Mouse (Mus musculus): ENCODE data around the gene Ypel2. TPM values are rescaled to one million over a fixed set of nuclear protein-coding genes. Genes with fewer than 3 reads are reported as not detected.

The Ypel2 gene
- total RNA-seq, 2 experiments from 2014 or later = 34.4 to 39.5 TPM

DNA sequence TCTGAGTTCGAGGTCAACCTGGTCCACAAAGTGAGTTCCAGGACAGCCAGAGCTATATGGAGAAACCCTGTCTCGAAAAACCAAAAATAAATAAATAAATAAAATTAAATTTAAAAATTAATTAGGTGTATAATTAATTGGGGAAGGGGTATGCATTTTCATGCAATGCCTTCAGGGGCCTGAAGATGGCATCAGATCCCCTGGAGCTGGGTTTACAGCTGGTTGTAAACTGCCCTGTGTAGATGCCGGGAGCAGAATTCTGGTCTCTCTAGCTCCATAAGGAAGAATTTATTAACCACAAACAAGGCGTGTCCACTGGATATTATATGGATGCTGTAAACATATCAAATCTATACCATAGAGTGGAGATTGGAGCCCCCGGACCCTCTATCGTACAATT, 87.2 kb downstream of the Ypel2 start:
- no peak for DNase-seq (ENCODE audit: low spot score in 2 of 2)

DNA sequence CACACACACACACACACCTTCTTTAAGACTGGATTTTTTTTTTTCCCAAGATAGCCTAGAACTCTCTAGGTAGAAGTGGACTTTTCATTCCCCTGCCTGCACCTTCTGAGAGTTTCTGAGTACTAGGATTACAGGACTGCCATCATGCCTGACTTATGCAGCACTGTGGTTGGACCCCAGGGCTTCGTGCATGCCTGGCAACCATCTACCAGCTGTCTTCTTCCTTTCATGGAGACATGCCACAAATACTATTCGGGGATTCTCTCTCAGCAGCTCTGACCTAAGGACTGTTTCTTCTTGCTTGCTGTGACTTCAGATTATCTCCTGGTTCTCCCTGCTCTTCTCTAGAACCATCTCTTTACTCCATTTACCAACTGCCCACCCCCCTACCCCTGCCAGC, 88.2 kb downstream of the Ypel2 start:
- DNase-seq (ENCODE audit: low spot score in 2 of 2) = no peak

DNA sequence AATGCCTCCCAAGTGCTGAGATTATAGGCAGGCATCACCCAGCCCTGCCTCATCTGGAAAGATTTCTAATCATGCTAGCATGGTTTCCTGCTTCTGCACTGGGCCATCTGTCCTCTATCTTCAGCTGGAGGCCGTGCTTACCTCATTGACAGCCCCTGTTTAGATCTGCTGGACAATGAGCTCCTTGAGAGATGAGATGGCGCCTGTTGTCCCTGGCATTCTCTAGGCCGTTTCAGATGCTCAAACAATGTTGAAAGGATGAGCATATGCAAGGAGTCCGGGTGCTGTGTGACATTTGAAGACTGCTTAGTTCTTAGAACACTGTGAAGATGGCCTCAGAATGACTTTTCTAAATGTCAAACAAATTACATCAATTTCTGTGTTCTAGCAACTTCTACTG, 88.8 kb downstream of the Ypel2 start:
- no peak for DNase-seq (ENCODE audit: low spot score in 2 of 2)

DNA sequence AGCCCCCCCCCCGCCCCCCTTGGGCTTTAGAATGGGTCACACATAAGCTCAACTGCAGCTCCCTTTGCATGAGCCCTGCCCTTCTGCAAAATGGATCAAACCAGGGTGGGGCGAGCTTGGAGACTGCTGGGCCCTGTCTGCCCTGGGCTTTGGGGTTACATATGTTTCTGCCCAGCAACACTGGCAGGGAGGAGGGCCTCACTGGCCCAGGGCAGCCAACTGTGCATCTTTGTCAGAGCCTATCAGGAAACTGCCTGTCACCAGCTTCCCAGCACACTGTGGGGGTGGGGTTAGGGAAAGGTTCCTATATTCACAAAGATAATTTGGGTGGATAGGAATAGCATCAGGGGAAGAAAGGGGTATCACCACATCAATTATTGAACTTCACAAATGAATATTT, 95.1 kb downstream of the Ypel2 start:
- no peak for DNase-seq (ENCODE audit: low spot score in 2 of 2)

DNA sequence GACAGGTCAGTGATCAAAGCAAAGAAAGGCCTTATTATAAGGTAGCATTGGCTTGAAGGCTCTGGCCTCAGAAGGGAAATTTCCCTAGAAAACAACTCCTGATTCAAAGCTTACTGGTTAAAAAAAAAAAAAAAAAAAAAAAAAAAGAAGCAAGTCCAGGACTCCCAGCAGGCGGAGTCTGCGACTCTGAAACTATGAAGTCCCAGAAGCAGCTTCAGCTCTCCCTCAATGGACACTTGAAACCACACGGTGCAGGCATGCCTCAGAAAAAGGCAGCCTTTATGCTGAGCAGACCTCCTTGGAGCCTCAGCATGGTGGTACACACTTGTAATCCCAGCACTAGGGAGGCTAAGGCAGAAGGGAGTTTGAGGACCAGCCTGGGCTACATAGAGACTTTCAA, 97.9 kb downstream of the Ypel2 start:
- DNase-seq (ENCODE audit: low spot score in 2 of 2) = no peak

DNA sequence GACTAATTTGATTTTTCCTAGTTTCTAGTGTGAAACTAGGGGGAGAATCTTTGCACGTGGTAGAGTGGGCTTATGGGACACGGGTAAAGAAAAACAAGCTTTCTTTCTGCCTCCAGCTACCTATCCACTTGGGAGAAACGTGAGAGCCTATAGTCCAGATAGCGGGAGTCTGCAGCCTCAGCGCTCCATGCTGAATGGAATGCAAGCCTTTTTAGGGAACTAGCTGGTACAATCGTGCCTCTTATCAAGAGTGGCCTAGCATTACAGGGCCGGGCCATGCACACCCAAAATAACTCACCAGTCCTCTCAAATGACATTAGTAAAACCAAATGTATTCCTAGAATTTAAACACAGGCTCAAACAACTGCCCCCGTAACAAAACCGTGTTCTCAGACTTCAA, 98.4 kb downstream of the Ypel2 start:
- no peak for DNase-seq (ENCODE audit: low spot score in 2 of 2)

DNA sequence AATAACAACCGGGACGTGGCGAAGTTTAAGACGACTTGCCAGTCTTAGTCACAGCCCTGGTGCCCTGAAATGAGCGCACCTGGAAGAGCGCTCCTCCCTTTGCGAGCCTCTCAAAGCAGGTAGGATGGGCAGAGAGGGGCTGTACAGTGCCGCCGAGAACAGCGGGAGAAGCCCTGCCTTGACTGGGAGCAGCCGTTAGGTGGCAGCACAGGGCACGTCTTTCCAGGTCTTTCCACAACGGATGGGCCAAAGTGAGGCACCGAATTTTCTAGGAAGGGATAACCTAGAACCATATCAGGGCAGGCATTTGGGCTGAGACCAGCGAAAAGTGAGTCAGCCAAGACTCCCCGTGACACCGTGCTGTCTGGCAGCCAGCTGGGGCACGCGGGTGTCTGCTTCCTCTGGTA, 99.3 kb downstream of the Ypel2 start:
- peak; percentile 63 to 68 for DNase-seq (ENCODE audit: low spot score in 2 of 2)

DNA sequence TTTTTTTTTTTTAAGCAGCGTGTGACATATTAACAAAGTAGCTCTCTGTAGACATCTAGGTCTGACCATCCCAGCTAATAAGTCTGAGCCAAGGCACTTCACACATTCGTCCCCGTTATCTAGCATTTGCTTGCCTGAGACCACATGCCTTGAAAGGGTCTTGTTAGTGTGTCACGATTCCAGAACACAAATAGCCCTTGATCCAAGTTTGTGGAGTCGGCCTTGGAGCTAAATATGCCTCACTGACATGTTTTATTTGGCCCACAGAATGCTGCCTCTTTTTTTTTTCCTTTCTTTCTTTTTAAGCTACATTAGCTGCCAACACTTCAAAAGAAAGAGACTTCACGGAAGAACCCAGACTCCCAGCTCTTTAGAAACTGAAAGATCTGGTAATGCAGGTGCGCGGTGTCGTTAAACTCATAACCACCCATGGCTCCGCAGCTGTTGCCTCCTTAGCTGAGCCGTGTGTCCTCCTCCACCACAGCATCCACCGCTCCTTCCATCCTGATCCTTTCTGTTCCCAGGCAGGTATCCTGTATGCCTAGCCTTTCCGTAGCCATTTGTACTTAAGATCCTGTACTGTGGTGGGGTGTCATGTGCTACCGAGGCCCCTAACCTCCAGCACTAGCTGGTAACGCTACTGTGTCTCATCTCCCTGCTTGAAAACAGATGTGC, 100.4 kb downstream of the Ypel2 start:
- DNase-seq (ENCODE audit: low spot score in 2 of 2) = no peak

Other genes with a start within 250 kb of the Ypel2 start
- 100 to 1,000 TPM; 236 to 280 TPM for gene Cltc, start 236.1 kb downstream of the Ypel2 start, total RNA-seq (2021)
- gene Dhx40, start 186.0 kb downstream of the Ypel2 start, total RNA-seq (2021) = 10 to 100 TPM; 40.1 to 41.1 TPM
- gene Gdpd1, start 80.4 kb upstream of the Ypel2 start, total RNA-seq (2021) = 1 to 10 TPM; 7.8 to 9.6 TPM
- 10 to 100 TPM; 16.7 to 19.4 TPM for gene Smg8, start 93.1 kb upstream of the Ypel2 start, total RNA-seq (2021)
- 1 to 10 TPM; 7.9 to 8.6 TPM for gene Prr11, start 115.0 kb upstream of the Ypel2 start, total RNA-seq (2021)
- 10 to 100 TPM; 12.7 to 14.4 TPM for gene Ska2, start 115.5 kb upstream of the Ypel2 start, total RNA-seq (2021)
- 10 to 100 TPM; 26.2 to 34.2 TPM for gene Trim37, start 133.4 kb upstream of the Ypel2 start, total RNA-seq (2021)